Mouse (Mus musculus): ENCODE data around the gene Cdh4.

Gene Cdh4

GRCm38 (mm10) chr2:179931741-179932140, 489.5 kb downstream of the Cdh4 start:
- DNase-seq (ENCODE audit: low spot score in 2 of 2) = peak in 1 of 2 experiments; percentile 33

- no peak for DNase-seq (ENCODE audit: low spot score in 2 of 2)
Measured at GRCm38 (mm10) chr2:179934165-179934564, 491.9 kb downstream of the Cdh4 start.

GRCm38 (mm10) chr2:179937091-179937490, 494.9 kb downstream of the Cdh4 start:
- DNase-seq (ENCODE audit: low spot score in 2 of 2) = no peak

- DNase-seq (ENCODE audit: low spot score in 2 of 2) = no peak
Measured at GRCm38 (mm10) chr2:179941696-179942095, 499.5 kb downstream of the Cdh4 start.

GRCm38 (mm10) chr2:179945051-179945450, 502.8 kb downstream of the Cdh4 start:
- no peak for DNase-seq (ENCODE audit: low spot score in 2 of 2)

- DNase-seq (ENCODE audit: low spot score in 2 of 2) = no peak
Measured at GRCm38 (mm10) chr2:179946496-179946895, 504.3 kb downstream of the Cdh4 start.

- no peak for DNase-seq (ENCODE audit: low spot score in 2 of 2)
Measured at GRCm38 (mm10) chr2:179947607-179948006, 505.4 kb downstream of the Cdh4 start.

GRCm38 (mm10) chr2:179948820-179949219, 506.6 kb downstream of the Cdh4 start:
- no peak for DNase-seq (ENCODE audit: low spot score in 2 of 2)

Measured in heart, adult 9 months (tissue).